Mouse (Mus musculus) hindbrain, postnatal 0 days (tissue): Measurements from ENCODE around the gene 2810459M11Rik. TPM values are rescaled to one million over a fixed set of nuclear protein-coding genes. Genes with fewer than 3 reads are reported as not detected.
A peak's percentile ranks its signal among the peaks of the same experiment; 100 is the strongest.
"Not testable (repeated sequence)": the region's sequence is repeated elsewhere in the genome, so short reads cannot be mapped to it uniquely, and the experiment has no call there.

Source experiments
- ATAC-seq: fragments of 200-750 bp; cut with Nextera tagmentation; 2 replicates; pipeline ENCODE4 v1.8.0; 2017; ENCODE audit warnings: mild to moderate bottlenecking, moderate TSS enrichment, moderate library complexity
- DNase-seq: peaks from one replicate; pipeline ENCODE4 v3.0.0-alpha.2; 2015; ENCODE audit warnings: low spot score
- H3K27ac ChIP-seq: fragments of 300-500 bp; sonication (generic); 2 replicates; pipeline ENCODE4 v1.5.1; 2014; ENCODE audit warnings: mild to moderate bottlenecking
- H3K27me3 ChIP-seq: fragments of 300-500 bp; sonication (generic); 2 replicates; pipeline ENCODE4 v1.6.1; 2014; ENCODE audit warnings: low read length, mixed read lengths; ENCODE audit not compliant: insufficient read depth
- H3K36me3 ChIP-seq: fragments of 300-500 bp; sonication (generic); 2 replicates; pipeline ENCODE4 v1.6.1; 2014; ENCODE audit warnings: low read length, mixed read lengths; ENCODE audit not compliant: insufficient read depth
- H3K4me1 ChIP-seq: fragments of 300-500 bp; sonication (generic); 2 replicates; pipeline ENCODE4 v1.6.1; 2014; ENCODE audit warnings: antibody characterized with exemption, low read length, mixed read lengths; ENCODE audit not compliant: insufficient read depth
- H3K4me2 ChIP-seq: fragments of 300-500 bp; sonication (generic); 2 replicates; pipeline ENCODE4 v1.6.1; 2014; ENCODE audit warnings: low read depth, mild to moderate bottlenecking, low read length, moderate library complexity, mixed read lengths
- H3K4me3 ChIP-seq: fragments of 300-500 bp; sonication (generic); 2 replicates; pipeline ENCODE4 v1.5.1; 2014; ENCODE audit warnings: low read length
- H3K9ac ChIP-seq: fragments of 300-500 bp; sonication (generic); replicated peaks from 2 replicates; pipeline ENCODE4 v1.6.1; 2014; ENCODE audit warnings: mild to moderate bottlenecking, low read length, moderate library complexity, mixed read lengths
- H3K9me3 ChIP-seq: fragments of 300-500 bp; sonication (generic); 2 replicates; pipeline ENCODE4 v1.6.1; 2016; ENCODE audit warnings: low read length, mixed read lengths
- CTCF ChIP-seq: IDR thresholded peaks from 2 replicates; pipeline ENCODE4 v1.5.1; 2016; ENCODE audit warnings: antibody characterized with exemption, control low read depth, low read depth
- WGBS: fragments of 180-500 bp; shearing (Covaris S2); extraction: QIAGEN DNeasy Blood & Tissue Kit; methylation state at CpG from one replicate; pipeline ENCODE4 v1.1.7; 2014; 5-methylcytosine and 5-hydroxymethylcytosine counted together
- polyA plus RNA-seq: library from polyadenylated mRNA; unstranded; fragments of >200 nt; fragmentation: Nextera tagmentation; extraction: Ambion mirVana; gene quantifications from 2 replicates; pipeline ENCODE4 v1.2.1, GENCODE M21; 2015
- total RNA-seq: library from RNA; depleted of rRNA; stranded (reverse); fragments of >200 nt; gene quantifications from 2 replicates; pipeline ENCODE4 v1.2.3, GENCODE M21; 2014

The 2810459M11Rik gene
- total and polyA plus RNA-seq, 2 experiments from 2014 or later: 12.9 to 46.4 TPM

- no peaks in the 10 kb centered on the region for H3K36me3 ChIP-seq
- H3K27me3 ChIP-seq: no peaks in the 10 kb centered on the region
- no peak overlapping the region for H3K4me2 ChIP-seq
- H3K9me3 ChIP-seq: no peaks in the 10 kb centered on the region
- no peak overlapping the region for H3K9ac ChIP-seq
- peak; percentile 90 for TF ChIP-seq CTCF
- peak; percentile 98 for DNase-seq
- H3K27ac ChIP-seq: no peak overlapping the region
- no peak overlapping the region for H3K4me3 ChIP-seq
- ATAC-seq: peak; percentile 87
- no peaks in the 10 kb centered on the region for H3K4me1 ChIP-seq
- WGBS: 1% methylated on average over 7 of the region's 7 CpGs
These were observed 37.9 kb upstream of the 2810459M11Rik start for GRCm38 (mm10) chr1:86007778-86008177.

GRCm38 (mm10) chr1:86015758-86016157 lies 29.9 kb upstream of the 2810459M11Rik start:
- H3K9ac ChIP-seq, H3K27ac ChIP-seq, ATAC-seq, H3K4me2 ChIP-seq, H3K27me3 ChIP-seq, H3K36me3 ChIP-seq, H3K9me3 ChIP-seq, H3K4me1 ChIP-seq, H3K4me3 ChIP-seq, DNase-seq: not testable (repeated sequence)
- WGBS: 96% methylated on average over 9 of the region's 9 CpGs

- DNase-seq: no peak
- H3K4me3 ChIP-seq: no peak within 1 kb of the TSS
- ATAC-seq: no peak
- no peak within 1 kb of the TSS for H3K4me2 ChIP-seq
- no peaks in the 10 kb centered on the region for H3K4me1 ChIP-seq
- 92% methylated on average over 8 of the region's 8 CpGs for WGBS
- no peaks in the 10 kb centered on the region for H3K27me3 ChIP-seq
- no peak within 1 kb of the TSS for H3K9ac ChIP-seq
- H3K27ac ChIP-seq: no peak within 1 kb of the TSS
- H3K36me3 ChIP-seq: no peaks in the 10 kb centered on the region
- TF ChIP-seq CTCF: no peak
- H3K9me3 ChIP-seq: no peaks in the 10 kb centered on the region
These were observed 29.1 kb upstream of the 2810459M11Rik start, which contains the start of gene Spata3 for GRCm38 (mm10) chr1:86016516-86016915. Gene Spata3 (plus strand): TSS chr1:86016816.

- DNase-seq (peak; percentile 90), ATAC-seq (peak; percentile 91)
- peak overlapping the region; percentile 67 for H3K9ac ChIP-seq
- TF ChIP-seq CTCF: peak; percentile 79
- peak overlapping the region; percentile 96 for H3K4me2 ChIP-seq
- peak overlapping the region; percentile 45 for H3K4me3 ChIP-seq
- peak overlapping the region; percentile 82 for H3K27ac ChIP-seq
- H3K9me3 ChIP-seq: no peaks in the 10 kb centered on the region
- no peaks in the 10 kb centered on the region for H3K4me1 ChIP-seq
- 3% methylated on average over 60 of the region's 60 CpGs for WGBS
- no peaks in the 10 kb centered on the region for H3K36me3 ChIP-seq
- no peaks in the 10 kb centered on the region for H3K27me3 ChIP-seq
These were observed 27.2 kb upstream of the 2810459M11Rik start for GRCm38 (mm10) chr1:86018235-86019055.

- no peaks in the 10 kb centered on the region for H3K27me3 ChIP-seq
- no peaks in the 10 kb centered on the region for H3K4me1 ChIP-seq
- H3K9ac ChIP-seq: no peak overlapping the region
- no peak for ATAC-seq
- peak; percentile 10 for DNase-seq
- no peak overlapping the region for H3K27ac ChIP-seq
- H3K9me3 ChIP-seq: no peaks in the 10 kb centered on the region
- no peak overlapping the region for H3K4me2 ChIP-seq
- H3K36me3 ChIP-seq: no peaks in the 10 kb centered on the region
- no peak overlapping the region for H3K4me3 ChIP-seq
- 73% methylated on average over 11 of the region's 11 CpGs for WGBS
- TF ChIP-seq CTCF: peak; percentile 51
These were observed 24.2 kb upstream of the 2810459M11Rik start for GRCm38 (mm10) chr1:86021365-86021989.

GRCm38 (mm10) chr1:86032273-86032987 lies 13.2 kb upstream of the 2810459M11Rik start:
- 8% methylated on average over 11 of the region's 11 CpGs for WGBS
- TF ChIP-seq CTCF: no peak
- no peak overlapping the region for H3K4me2 ChIP-seq
- ATAC-seq (peak; percentile 97), DNase-seq (peak; percentile 80)
- no peaks in the 10 kb centered on the region for H3K27me3 ChIP-seq
- H3K4me1 ChIP-seq: 0 out of 2 replicates have a peak, but pooled peaks cover 6% of the 10 kb centered on the region
- H3K36me3 ChIP-seq: no peaks in the 10 kb centered on the region
- H3K9me3 ChIP-seq: no peaks in the 10 kb centered on the region
- no peak overlapping the region for H3K4me3 ChIP-seq
- no peak overlapping the region for H3K9ac ChIP-seq
- peak overlapping the region; percentile 87 for H3K27ac ChIP-seq
